Mouse (Mus musculus): Measurements from ENCODE around the gene Rarres1.

GRCm38 (mm10) chr3:67505286-67505685 lies 10.0 kb downstream of the Rarres1 start:
- TF ChIP-seq CTCF (IDR thresholded peaks at IDR 0.05) (no peak), EP300 (IDR thresholded peaks at IDR 0.05) (no peak)
